In genomic region chr5:64883491-64883890, GRCm38 (mm10) we compare ENCODE assay signal across 9 mouse cellular contexts. TPM values are rescaled to one million over a fixed set of nuclear protein-coding genes. Genes with fewer than 3 reads are reported as not detected.
DNase-seq lines count a peak whose midpoint lies in the region; ATAC-seq lines count a peak whose summit lies in the region.
"Had no signal": no experiment of that assay in that cellular context is flagged by ENCODE, and none has a peak within 500 bp of the region (broad histone marks: within the 10 kb centered on the region; RNA-seq: fewer than 3 reads in every experiment).

No protein-coding gene starts in this region.

- WGBS in embryonic facial prominence, embryonic 15.5 days, result 3% methylated on average over 4 of the region's 4 CpGs
- 4% methylated on average over 3 of the region's 4 CpGs for WGBS in macrophage (ENCODE audit: missing documents)

- H3K9ac ChIP-seq in embryonic facial prominence, embryonic 15.5 days, result no peak overlapping the region
- H3K9ac ChIP-seq: embryonic facial prominence, embryonic 12.5 days had no signal

- DNase-seq in left cerebral cortex, postnatal 25 days (ENCODE audit: low spot score in 2 of 2), result peak; percentile 41 to 55
- DNase-seq in left cerebral cortex, postnatal 10 days (ENCODE audit: extremely low spot score in 1 of 2, low spot score in 2 of 2), result no peak
- DNase-seq in Muller cell, postnatal 12 days (ENCODE audit: inconsistent ontology term), result peak; percentile 67
- peak; percentile 46 for DNase-seq in thymus, postnatal 25 days
- no peak for DNase-seq in left cerebral cortex, adult 8-10 months (ENCODE audit: low spot score in 2 of 2)

- no peak; the same call in 1 of the 2 replicates for ATAC-seq in embryonic facial prominence, embryonic 15.5 days (ENCODE audit: insufficient number of reproducible peaks, low FRiP score, low TSS enrichment, low read depth)
- ATAC-seq in inflammation-experienced regulatory T-cells, adult 6 months, result peak; percentile 44

- H3K27me3 ChIP-seq in embryonic facial prominence, embryonic 15.5 days, result no peaks in the 10 kb centered on the region
- H3K27me3 ChIP-seq: embryonic facial prominence, embryonic 12.5 days had no signal

- H3K4me2 ChIP-seq in embryonic facial prominence, embryonic 15.5 days (replicated peaks), result no peak overlapping the region
- H3K4me2 ChIP-seq: embryonic facial prominence, embryonic 12.5 days had no signal

- H3K4me3 ChIP-seq in embryonic facial prominence, embryonic 15.5 days (replicated peaks), result no peak overlapping the region
- H3K4me3 ChIP-seq in macrophage (ENCODE audit: inconsistent target), result no peak overlapping the region
- H3K4me3 ChIP-seq: embryonic facial prominence, embryonic 12.5 days had no signal

- no peaks in the 10 kb centered on the region for H3K79me2 ChIP-seq in macrophage (ENCODE audit: inconsistent target)

- intact Hi-C loops in left cerebral cortex, postnatal 25 days (cut with DNase I), result loop anchor here (10.0 kb wide), 3 partner anchors 81 to 361 kb away; partner anchors contain the start of gene Tlr6
- intact Hi-C loops in left cerebral cortex, postnatal 10 days (cut with DNase I), result loop anchor here (10.0 kb wide), 2 partner anchors 81 to 371 kb away; partner anchors contain the start of gene Tlr6

- H3K4me1 ChIP-seq in embryonic facial prominence, embryonic 15.5 days, result peaks cover 14% of the 10 kb centered on the region

- no peaks in the 10 kb centered on the region for H3K9me3 ChIP-seq in embryonic facial prominence, embryonic 15.5 days (replicated peaks)
- H3K9me3 ChIP-seq: embryonic facial prominence, embryonic 12.5 days had no signal

- H3K36me3 ChIP-seq in embryonic facial prominence, embryonic 15.5 days, result no peaks in the 10 kb centered on the region
- no peaks in the 10 kb centered on the region for H3K36me3 ChIP-seq in macrophage (ENCODE audit: inconsistent target)
- H3K36me3 ChIP-seq: embryonic facial prominence, embryonic 12.5 days had no signal

- H3K27ac ChIP-seq in embryonic facial prominence, embryonic 15.5 days (replicated peaks), result 0 out of 2 replicates have a peak overlapping the region, but pooled peaks have one; percentile 25
- H3K27ac ChIP-seq in macrophage, result peak overlapping the region; percentile 99
- H3K27ac ChIP-seq: embryonic facial prominence, embryonic 12.5 days had no signal

RNA-seq across cellular contexts. Expression of gene Tlr1, which starts 49.9 kb away (rescaled TPM):
- under 1 TPM; 0.39 to 0.46 TPM for total RNA-seq in left cerebral cortex, postnatal 25 days (2021)
- total RNA-seq in left cerebral cortex, postnatal 10 days (2021), result under 1 TPM; 0.30 to 0.32 TPM
- polyA plus RNA-seq in embryonic facial prominence, embryonic 15.5 days (2015; fragmentation: Nextera tagmentation; extraction: Ambion mirVana), result 1.3 and 1.7 TPM in 2 replicates
- polyA plus RNA-seq in inflammation-experienced regulatory T-cells, adult 6 months (2017; shearing (Covaris generic)), result 10 to 100 TPM; 33.5 to 66.0 (median 62.2) TPM
- total RNA-seq in macrophage (2018; cell fraction: chromatin; rRNA removed), result 100 to 1,000 TPM in 23 of 26 experiments, 10 to 100 TPM in 3; 58.6 to 892 (median 270) TPM
- 100 to 1,000 TPM in 13 of 26 experiments, 10 to 100 TPM in 13; 50.0 to 258 (median 139) TPM for total RNA-seq in macrophage (2018; cell fraction: cytosol; rRNA removed)
- 1,000 to 10,000 TPM in 1 of 26 experiments, 100 to 1,000 TPM in 25; 183 to 1,172 (median 450) TPM for total RNA-seq in macrophage (2018; cell fraction: nucleus; rRNA removed)
- polyA plus RNA-seq in macrophage (2018), result 71.6 to 79.1 TPM (median 72.3 TPM) in 3 replicates
- under 1 TPM; 0.13 to 0.89 (median 0.62) TPM for total RNA-seq in left cerebral cortex, adult 8-10 months (2022)

Comparison
In these comparisons a context has a peak if more than half of its experiments do, and no peak if none do; other contexts are left out.
1. DNase-seq: peak in left cerebral cortex, postnatal 25 days (2 of 2), Muller cell, postnatal 12 days (single experiment) and thymus, postnatal 25 days (single experiment); none in left cerebral cortex, postnatal 10 days (0 of 2) and left cerebral cortex, adult 8-10 months (0 of 2).